Mouse (Mus musculus) forebrain, embryonic 13.5 days (tissue): ENCODE measurements around the gene Prss38. TPM values are rescaled to one million over a fixed set of nuclear protein-coding genes. Genes with fewer than 3 reads are reported as not detected.

Experiments
- ATAC-seq: fragments of 200-750 bp; cut with Nextera tagmentation; 2 replicates; pipeline ENCODE4 v1.8.0; 2017
- H3K27ac ChIP-seq: fragments of 300-500 bp; sonication (generic); 2 replicates; pipeline ENCODE4 v1.5.1; 2015; ENCODE audit warnings: inconsistent platforms, mild to moderate bottlenecking, moderate library complexity
- H3K27me3 ChIP-seq: fragments of 300-500 bp; sonication (generic); 2 replicates; pipeline ENCODE4 v1.6.1; 2015; ENCODE audit warnings: mild to moderate bottlenecking, inconsistent platforms
- H3K36me3 ChIP-seq: fragments of 300-500 bp; sonication (generic); 2 replicates; pipeline ENCODE4 v1.6.1; 2015; ENCODE audit warnings: mild to moderate bottlenecking, inconsistent platforms; ENCODE audit not compliant: poor library complexity, severe bottlenecking
- H3K4me1 ChIP-seq: fragments of 300-500 bp; sonication (generic); 2 replicates; pipeline ENCODE4 v1.6.1; 2015; ENCODE audit warnings: inconsistent platforms
- H3K4me2 ChIP-seq: fragments of 300-500 bp; sonication (generic); 2 replicates; pipeline ENCODE4 v1.6.1; 2015; ENCODE audit warnings: inconsistent platforms, mild to moderate bottlenecking, moderate library complexity
- H3K4me3 ChIP-seq: fragments of 300-500 bp; sonication (generic); 2 replicates; pipeline ENCODE4 v1.5.1; 2015; ENCODE audit warnings: mild to moderate bottlenecking, inconsistent platforms
- H3K9ac ChIP-seq: fragments of 300-500 bp; sonication (generic); 2 replicates; pipeline ENCODE4 v1.6.1; 2015; ENCODE audit warnings: mild to moderate bottlenecking, inconsistent platforms
- H3K9me3 ChIP-seq: fragments of 300-500 bp; sonication (generic); replicated peaks from 2 replicates; pipeline ENCODE4 v1.6.1; 2016; ENCODE audit warnings: inconsistent platforms
- WGBS: fragments of 180-500 bp; shearing (Covaris S2); methylation state at CpG from one replicate; pipeline ENCODE4 v1.1.7; 2015; 5-methylcytosine and 5-hydroxymethylcytosine counted together
- polyA plus RNA-seq: library from polyadenylated mRNA; unstranded; fragments of >200 nt; fragmentation: Nextera tagmentation; extraction: Ambion mirVana; gene quantifications from 2 replicates; pipeline ENCODE4 v1.2.1, GENCODE M21; 2015

Prss38 gene
- polyA plus RNA-seq, 1 experiment from 2014 or later = not detected

GRCm38 (mm10) chr11:59366633-59367032, 8.8 kb downstream of the Prss38 start:
- Histone ChIP-seq H3K4me2 (no peak overlapping the region), H3K9ac (no peak overlapping the region), H3K4me3 (no peak overlapping the region), H3K4me1 (peaks cover 20% of the 10 kb centered on the region), H3K27ac (no peak overlapping the region), H3K9me3 (no peaks in the 10 kb centered on the region), H3K36me3 (no peaks in the 10 kb centered on the region), H3K27me3 (no peaks in the 10 kb centered on the region)
- no peak for ATAC-seq
- WGBS = 14% methylated on average over 3 of the region's 3 CpGs

DNA sequence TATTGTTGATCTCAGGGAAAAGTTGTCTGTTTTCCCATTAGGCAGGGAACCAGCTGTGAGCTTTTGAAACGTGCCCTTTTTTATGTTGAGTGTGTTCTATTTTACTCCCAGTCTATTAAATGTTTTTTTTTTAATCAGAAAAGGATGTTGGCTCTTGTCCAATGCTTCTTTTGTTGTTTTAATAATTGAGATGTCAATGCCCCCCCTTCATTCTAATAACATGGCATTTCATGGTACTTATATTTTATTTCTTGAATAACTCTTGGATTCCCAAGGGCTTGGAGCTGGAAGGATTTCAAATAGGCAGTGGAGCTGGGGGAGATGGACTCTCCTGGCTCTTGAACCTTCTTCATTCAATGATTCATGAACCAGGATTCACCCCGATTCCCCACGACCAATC, 9.4 kb downstream of the Prss38 start:
- Histone ChIP-seq H3K27me3 (no peaks in the 10 kb centered on the region), H3K4me2 (no peak overlapping the region), H3K4me1 (peaks cover 20% of the 10 kb centered on the region), H3K27ac (no peak overlapping the region), H3K4me3 (no peak overlapping the region), H3K9me3 (no peaks in the 10 kb centered on the region), H3K9ac (no peak overlapping the region), H3K36me3 (no peaks in the 10 kb centered on the region)
- WGBS = 37% methylated on average over 3 of the region's 3 CpGs
- ATAC-seq = no peak

- Histone ChIP-seq H3K36me3 (no peaks in the 10 kb centered on the region), H3K9me3 (no peaks in the 10 kb centered on the region), H3K9ac (no peak overlapping the region), H3K27ac (no peak overlapping the region), H3K27me3 (no peaks in the 10 kb centered on the region), H3K4me2 (no peak overlapping the region), H3K4me1 (peaks cover 20% of the 10 kb centered on the region), H3K4me3 (no peak overlapping the region)
- ATAC-seq = no peak
- WGBS = 52% methylated on average over 3 of the region's 3 CpGs
These were observed 11.0 kb downstream of the Prss38 start for GRCm38 (mm10) chr11:59364417-59364816.

GRCm38 (mm10) chr11:59364007-59364406, 11.4 kb downstream of the Prss38 start:
- 84% methylated on average over 9 of the region's 9 CpGs for WGBS
- H3K9me3 ChIP-seq = no peaks in the 10 kb centered on the region

DNA sequence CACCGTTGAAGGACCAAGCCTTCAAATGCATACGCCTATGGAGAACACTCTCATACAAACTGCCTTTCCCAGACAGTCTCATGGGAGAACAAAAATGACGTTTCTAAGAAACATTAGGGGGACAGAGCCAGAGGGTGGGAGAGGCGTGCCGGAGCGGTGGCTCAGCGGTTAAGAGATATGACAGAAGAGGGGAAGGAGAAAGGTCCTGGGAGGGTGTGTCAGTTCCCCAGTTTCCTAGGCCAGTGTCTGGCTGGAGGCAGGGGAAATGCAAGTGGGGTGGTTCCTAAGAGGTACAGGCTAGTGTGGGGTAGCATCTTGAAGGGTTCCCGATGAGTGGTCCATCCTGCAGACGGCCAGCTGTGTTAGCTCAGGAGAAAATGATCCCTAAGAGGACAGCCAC, 14.2 kb downstream of the Prss38 start:
- Histone ChIP-seq H3K9ac (no peak overlapping the region), H3K4me2 (no peak overlapping the region), H3K4me1 (peaks cover 15% of the 10 kb centered on the region), H3K9me3 (no peaks in the 10 kb centered on the region), H3K27me3 (no peaks in the 10 kb centered on the region), H3K36me3 (no peaks in the 10 kb centered on the region), H3K27ac (no peak overlapping the region), H3K4me3 (no peak overlapping the region)
- no peak for ATAC-seq
- 91% methylated on average over 9 of the region's 9 CpGs for WGBS

More at GRCm38 (mm10) chr11:59364007-59364406, 11.4 kb downstream of the Prss38 start:
- Histone ChIP-seq H3K27me3 (no peaks in the 10 kb centered on the region), H3K4me1 (peaks cover 20% of the 10 kb centered on the region), H3K27ac (no peak overlapping the region), H3K4me2 (no peak overlapping the region), H3K4me3 (no peak overlapping the region), H3K9ac (no peak overlapping the region), H3K36me3 (no peaks in the 10 kb centered on the region)
- ATAC-seq = no peak

- WGBS = 82% methylated on average over 11 of the region's 11 CpGs
- ATAC-seq = no peak
- Histone ChIP-seq H3K36me3 (no peaks in the 10 kb centered on the region), H3K4me1 (no peaks in the 10 kb centered on the region), H3K4me2 (no peak overlapping the region), H3K27me3 (no peaks in the 10 kb centered on the region), H3K27ac (no peak overlapping the region), H3K9me3 (no peaks in the 10 kb centered on the region), H3K9ac (no peak overlapping the region), H3K4me3 (no peak overlapping the region)
These were observed 18.6 kb downstream of the Prss38 start for GRCm38 (mm10) chr11:59356874-59357289.

DNA sequence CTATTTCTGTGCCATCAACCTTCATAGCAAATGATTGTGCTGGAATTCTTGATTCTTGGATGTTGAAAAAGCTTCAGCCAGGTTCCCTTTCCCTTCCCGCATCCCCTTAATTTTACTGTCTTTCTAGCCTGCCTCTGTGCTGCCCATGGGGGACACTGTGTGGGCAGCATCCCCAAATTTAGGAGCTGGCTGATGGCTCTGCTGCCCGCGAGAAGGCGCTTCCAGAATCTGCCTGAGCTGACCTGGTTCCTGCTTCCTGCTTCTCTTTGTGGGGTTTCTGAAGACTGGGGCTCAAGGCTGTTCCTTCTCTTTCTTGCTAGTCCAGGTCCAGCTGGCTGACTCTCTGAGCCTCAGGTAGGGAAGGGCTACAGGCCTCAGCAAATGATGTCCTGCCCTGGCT, 20.7 kb downstream of the Prss38 start:
- 87% methylated on average over 4 of the region's 4 CpGs for WGBS

GRCm38 (mm10) chr11:59350326-59350725, 25.1 kb downstream of the Prss38 start:
- no peak overlapping the region for H3K27ac ChIP-seq
- 82% methylated on average over 2 of the region's 2 CpGs for WGBS
- no peaks in the 10 kb centered on the region for H3K27me3 ChIP-seq
- H3K4me2 ChIP-seq = no peak overlapping the region
- no peak overlapping the region for H3K4me3 ChIP-seq
- H3K9me3 ChIP-seq = no peaks in the 10 kb centered on the region
- H3K4me1 ChIP-seq = no peaks in the 10 kb centered on the region
- H3K9ac ChIP-seq = no peak overlapping the region
- no peak for ATAC-seq
- no peaks in the 10 kb centered on the region for H3K36me3 ChIP-seq

More for the DNA sequence above, 20.7 kb downstream of the Prss38 start:
- Histone ChIP-seq H3K36me3 (no peaks in the 10 kb centered on the region), H3K27ac (no peak overlapping the region), H3K9me3 (no peaks in the 10 kb centered on the region), H3K4me1 (no peaks in the 10 kb centered on the region), H3K4me3 (no peak overlapping the region), H3K9ac (no peak overlapping the region), H3K4me2 (no peak overlapping the region), H3K27me3 (no peaks in the 10 kb centered on the region)
- no peak for ATAC-seq

DNA sequence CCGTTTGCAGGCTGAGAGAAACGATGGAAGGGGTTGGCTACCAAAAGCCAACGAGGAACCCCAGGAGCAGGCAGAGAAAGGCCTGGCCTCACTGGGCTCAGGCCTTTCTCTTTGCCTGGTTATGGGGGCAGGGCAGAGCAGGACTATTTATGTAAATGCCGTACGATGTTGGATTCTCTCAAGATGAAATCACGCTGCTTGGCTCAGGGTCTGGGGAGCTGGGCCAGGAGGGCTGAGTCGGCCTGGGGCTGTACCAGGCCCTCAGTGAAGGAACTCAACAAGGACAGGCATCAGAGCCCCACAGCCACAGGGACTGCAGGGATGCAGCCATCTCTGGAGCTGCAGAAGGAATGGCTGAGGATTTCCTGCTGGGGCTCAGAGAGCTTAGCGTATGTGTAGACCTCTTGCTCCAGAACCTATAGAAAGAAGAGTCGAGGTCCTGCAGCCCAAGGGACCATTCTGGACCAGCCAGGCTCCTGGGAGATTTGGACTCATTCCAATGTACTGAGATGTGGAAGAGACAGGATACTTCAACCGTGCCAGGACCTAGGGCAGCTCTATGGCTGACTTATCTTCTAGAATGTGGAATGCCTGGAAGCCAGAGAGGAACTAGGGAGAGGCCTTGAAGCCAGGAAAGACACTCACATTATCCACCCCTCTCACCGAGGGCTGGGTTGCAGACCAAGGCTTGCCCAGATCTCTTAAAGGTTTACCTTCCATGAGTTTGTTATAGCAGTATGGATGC, 29.1 kb downstream of the Prss38 start:
- ATAC-seq = no peak
- Histone ChIP-seq H3K9ac (no peak overlapping the region), H3K4me2 (no peak overlapping the region), H3K9me3 (no peaks in the 10 kb centered on the region), H3K4me1 (no peaks in the 10 kb centered on the region), H3K27me3 (no peaks in the 10 kb centered on the region), H3K36me3 (no peaks in the 10 kb centered on the region), H3K27ac (no peak overlapping the region), H3K4me3 (no peak overlapping the region)
- 81% methylated on average over 11 of the region's 11 CpGs for WGBS

DNA sequence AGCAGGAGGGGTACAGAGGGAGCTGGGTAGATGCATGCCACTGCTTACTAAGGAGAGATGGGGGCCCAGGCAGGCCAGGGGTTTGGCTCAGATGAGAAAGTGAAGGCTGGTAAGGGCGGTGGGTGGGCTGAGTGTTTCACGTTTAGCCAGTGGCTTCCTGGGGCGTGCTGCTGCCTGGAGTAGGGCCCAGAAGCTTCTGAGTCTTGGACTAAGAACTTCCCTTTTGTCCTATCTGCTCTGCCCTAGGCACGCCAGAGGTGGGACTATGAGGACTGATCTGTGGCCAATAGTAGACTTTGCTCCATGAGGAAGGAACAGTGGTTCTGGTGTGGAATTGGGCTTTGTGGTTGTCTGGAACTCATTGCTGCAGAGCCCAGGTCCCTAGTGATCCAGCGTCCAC, 32.5 kb downstream of the Prss38 start:
- H3K4me2 ChIP-seq = no peak overlapping the region
- H3K4me3 ChIP-seq = no peak overlapping the region
- no peaks in the 10 kb centered on the region for H3K4me1 ChIP-seq
- no peak overlapping the region for H3K9ac ChIP-seq
- H3K36me3 ChIP-seq = no peaks in the 10 kb centered on the region
- H3K9me3 ChIP-seq = no peaks in the 10 kb centered on the region
- ATAC-seq = no peak
- WGBS = 78% methylated on average over 5 of the region's 5 CpGs
- H3K27ac ChIP-seq = no peak overlapping the region
- H3K27me3 ChIP-seq = no peaks in the 10 kb centered on the region

DNA sequence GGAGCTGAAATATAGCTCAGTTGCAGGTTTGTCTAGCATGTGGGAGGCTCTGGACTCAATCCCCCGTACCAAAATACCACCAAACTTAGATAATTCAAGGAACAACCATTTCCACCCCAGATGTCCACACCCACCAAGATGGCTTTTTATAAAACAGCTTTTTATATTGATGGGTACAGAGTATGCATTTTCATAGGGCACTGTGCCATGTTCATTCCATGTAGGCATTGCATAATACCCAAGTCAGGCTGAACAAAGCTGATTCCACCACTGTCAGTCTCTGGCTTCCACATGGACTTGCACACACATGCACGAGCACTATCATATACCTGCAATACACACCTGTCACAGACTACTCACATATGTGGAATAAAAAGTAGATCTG, 36.7 kb downstream of the Prss38 start:
- no peaks in the 10 kb centered on the region for H3K9me3 ChIP-seq
- H3K9ac ChIP-seq = no peak overlapping the region
- H3K4me1 ChIP-seq = peaks cover 6% of the 10 kb centered on the region
- WGBS = 92% methylated on average over 2 of the region's 2 CpGs
- H3K4me3 ChIP-seq = no peak overlapping the region
- H3K36me3 ChIP-seq = no peaks in the 10 kb centered on the region
- no peak for ATAC-seq
- H3K27me3 ChIP-seq = peaks cover 10% of the 10 kb centered on the region; the same call in 1 of the 2 replicates
- no peak overlapping the region for H3K4me2 ChIP-seq
- no peak overlapping the region for H3K27ac ChIP-seq

- Histone ChIP-seq H3K4me1 (peaks cover 6% of the 10 kb centered on the region), H3K9ac (no peak overlapping the region), H3K9me3 (no peaks in the 10 kb centered on the region), H3K4me3 (no peak overlapping the region), H3K27ac (no peak overlapping the region), H3K27me3 (peaks cover 11% of the 10 kb centered on the region; the same call in 1 of the 2 replicates), H3K36me3 (no peaks in the 10 kb centered on the region), H3K4me2 (no peak overlapping the region)
- 67% methylated on average over 13 of the region's 13 CpGs for WGBS
- no peak for ATAC-seq
These were observed 37.3 kb downstream of the Prss38 start for GRCm38 (mm10) chr11:59337955-59338735.
